Mouse (Mus musculus): ENCODE results near the gene Tmem161a. TPM values are rescaled to one million over a fixed set of nuclear protein-coding genes. Genes with fewer than 3 reads are reported as not detected.
"Not testable (repeated sequence)": the region's sequence is repeated elsewhere in the genome, so short reads cannot be mapped to it uniquely, and the experiment has no call there.

Tmem161a gene
- polyA plus RNA-seq, 1 experiment from 2014 or later: 72.0 TPM

GRCm38 (mm10) chr8:70212112-70213055 lies 40.2 kb downstream of the Tmem161a start, which contains the start of gene Slc25a42:
Gene Slc25a42 (minus strand): TSS chr8:70212305.
- under 1% methylated on average over 66 of the region's 66 CpGs for WGBS
- H3K4me1 ChIP-seq: peaks cover 24% of the 10 kb centered on the region
- peak within 1 kb of the TSS; percentile 17; the same call in 1 of the 2 replicates for H3K27ac ChIP-seq
- H3K4me3 ChIP-seq: peak within 1 kb of the TSS; percentile 69
- peak; percentile 99 for ATAC-seq (ENCODE audit: insufficient number of reproducible peaks, insufficient read depth, low FRiP score, low TSS enrichment)
- peak within 1 kb of the TSS; percentile 70 for H3K9ac ChIP-seq
- H3K27me3 ChIP-seq: 0 out of 2 replicates have a peak, but pooled peaks cover 4% of the 10 kb centered on the region
- H3K4me2 ChIP-seq (replicated peaks): peak within 1 kb of the TSS; percentile 99
- H3K9me3 ChIP-seq: no peaks in the 10 kb centered on the region
- H3K36me3 ChIP-seq: no peaks in the 10 kb centered on the region

DNA sequence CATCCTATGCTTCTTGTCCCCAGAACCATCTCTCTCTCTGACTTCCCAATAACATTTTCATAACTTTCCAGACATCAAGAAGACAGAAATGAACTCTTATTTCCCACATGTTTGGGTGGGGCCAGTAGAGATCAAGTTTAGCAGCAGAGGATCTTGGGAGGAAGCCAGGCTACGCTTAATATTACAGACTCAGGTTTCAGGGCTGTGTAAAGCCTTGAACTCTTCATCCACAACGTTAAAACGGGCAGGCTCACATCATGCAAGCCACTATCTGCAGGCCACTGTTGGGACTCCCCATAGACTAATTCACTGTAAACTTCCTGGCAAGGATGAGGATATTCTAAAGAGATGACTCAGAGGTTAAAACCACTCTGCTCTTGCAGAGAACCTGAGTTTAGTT lies 42.3 kb downstream of the Tmem161a start:
- no peak for ATAC-seq (ENCODE audit: insufficient number of reproducible peaks, insufficient read depth, low FRiP score, low TSS enrichment)
- Histone ChIP-seq H3K4me1 (peaks cover 24% of the 10 kb centered on the region), H3K9me3 (no peaks in the 10 kb centered on the region), H3K36me3 (no peaks in the 10 kb centered on the region), H3K27me3 (no peaks in the 10 kb centered on the region), H3K9ac (no peak overlapping the region), H3K27ac (no peak overlapping the region), H3K4me2 (replicated peaks) (no peak overlapping the region), H3K4me3 (no peak overlapping the region)
- WGBS: 57% methylated on average over 3 of the region's 3 CpGs

- Histone ChIP-seq H3K9me3 (no peaks in the 10 kb centered on the region), H3K4me3 (no peak overlapping the region), H3K36me3 (no peaks in the 10 kb centered on the region), H3K9ac (no peak overlapping the region), H3K4me1 (peaks cover 20% of the 10 kb centered on the region), H3K4me2 (replicated peaks) (no peak overlapping the region), H3K27me3 (no peaks in the 10 kb centered on the region), H3K27ac (no peak overlapping the region)
- 70% methylated on average over 5 of the region's 5 CpGs for WGBS
- no peak for ATAC-seq (ENCODE audit: insufficient number of reproducible peaks, insufficient read depth, low FRiP score, low TSS enrichment)
Measured at GRCm38 (mm10) chr8:70215092-70215491, 42.9 kb downstream of the Tmem161a start.

GRCm38 (mm10) chr8:70216161-70216560 lies 44.0 kb downstream of the Tmem161a start:
- not testable (repeated sequence) for H3K4me2 ChIP-seq (replicated peaks); H3K27me3 ChIP-seq; H3K27ac ChIP-seq; H3K4me3 ChIP-seq; H3K4me1 ChIP-seq; H3K9me3 ChIP-seq; H3K9ac ChIP-seq; H3K36me3 ChIP-seq; ATAC-seq (ENCODE audit: insufficient number of reproducible peaks, insufficient read depth, low FRiP score, low TSS enrichment)
- WGBS: 77% methylated on average over 3 of the region's 3 CpGs

DNA sequence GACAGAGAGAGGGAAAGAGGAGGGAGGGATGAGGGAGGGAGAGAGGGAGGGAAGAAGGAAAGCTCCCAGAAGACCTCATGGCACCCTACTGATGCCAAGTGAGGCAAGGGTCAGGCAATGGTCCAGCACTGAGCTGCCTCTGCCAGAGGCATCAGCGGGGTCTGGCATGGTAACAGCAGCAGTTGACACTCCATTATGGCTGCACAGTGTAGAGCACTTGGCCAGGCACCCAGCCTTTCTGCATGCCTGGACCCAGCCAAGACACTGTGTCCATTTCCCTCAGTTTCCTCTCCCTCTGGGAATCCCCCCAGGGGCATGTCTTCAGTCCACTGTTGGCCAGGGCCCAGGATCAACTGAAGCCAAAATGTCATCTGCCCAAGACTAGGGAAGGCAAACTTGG lies 44.4 kb downstream of the Tmem161a start:
- no peak for ATAC-seq (ENCODE audit: insufficient number of reproducible peaks, insufficient read depth, low FRiP score, low TSS enrichment)
- H3K4me3 ChIP-seq: no peak overlapping the region
- WGBS: 79% methylated on average over 1 of the region's 1 CpGs

GRCm38 (mm10) chr8:70217441-70217840 lies 45.3 kb downstream of the Tmem161a start:
- no peaks in the 10 kb centered on the region for H3K9me3 ChIP-seq
- H3K4me2 ChIP-seq (replicated peaks): no peak overlapping the region
- H3K9ac ChIP-seq: no peak overlapping the region
- no peak overlapping the region for H3K27ac ChIP-seq
- no peaks in the 10 kb centered on the region; the same call in 1 of the 2 replicates for H3K36me3 ChIP-seq
- no peaks in the 10 kb centered on the region for H3K27me3 ChIP-seq
- H3K4me3 ChIP-seq: no peak overlapping the region
- H3K4me1 ChIP-seq: 0 out of 2 replicates have a peak, but pooled peaks cover 4% of the 10 kb centered on the region
- ATAC-seq (ENCODE audit: insufficient number of reproducible peaks, insufficient read depth, low FRiP score, low TSS enrichment): no peak

More for the DNA sequence above, 44.4 kb downstream of the Tmem161a start:
- Histone ChIP-seq H3K9me3 (no peaks in the 10 kb centered on the region), H3K27ac (no peak overlapping the region), H3K36me3 (no peaks in the 10 kb centered on the region), H3K4me2 (replicated peaks) (no peak overlapping the region), H3K4me1 (0 out of 2 replicates have a peak, but pooled peaks cover 6% of the 10 kb centered on the region), H3K9ac (no peak overlapping the region), H3K27me3 (no peaks in the 10 kb centered on the region)

DNA sequence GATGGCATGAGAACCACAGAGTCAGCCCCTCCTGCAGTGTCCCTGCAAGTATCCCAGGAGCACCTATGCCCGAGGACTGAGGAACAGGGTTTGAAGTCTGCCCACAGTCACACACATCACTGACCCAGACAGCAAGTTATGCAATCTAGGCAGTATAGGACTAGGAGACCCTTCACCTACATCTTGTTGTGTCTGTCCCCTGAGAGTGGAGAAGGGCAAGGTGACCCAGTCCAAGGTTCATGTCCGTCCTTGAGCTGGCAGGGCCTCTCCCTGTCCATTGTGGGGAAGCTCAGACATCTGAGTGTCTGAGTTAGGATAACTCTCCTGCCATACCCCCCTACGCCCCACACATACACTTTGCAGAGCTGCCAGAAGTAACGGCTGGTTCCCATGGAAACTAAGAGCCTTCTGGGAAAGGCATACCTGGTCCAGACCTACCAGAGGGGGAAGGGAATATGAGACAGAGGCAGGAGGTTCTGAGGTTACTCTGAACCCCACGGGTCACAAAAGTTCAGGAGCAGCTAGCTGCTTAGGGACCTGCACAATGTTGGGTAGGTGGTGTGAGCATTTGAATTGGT lies 47.0 kb downstream of the Tmem161a start:
- Histone ChIP-seq H3K27ac (no peak overlapping the region), H3K9me3 (no peaks in the 10 kb centered on the region), H3K36me3 (peaks cover 15% of the 10 kb centered on the region), H3K27me3 (no peaks in the 10 kb centered on the region), H3K4me3 (no peak overlapping the region), H3K4me1 (no peaks in the 10 kb centered on the region), H3K4me2 (replicated peaks) (no peak overlapping the region), H3K9ac (no peak overlapping the region)
- WGBS: 58% methylated on average over 5 of the region's 5 CpGs
- no peak for ATAC-seq (ENCODE audit: insufficient number of reproducible peaks, insufficient read depth, low FRiP score, low TSS enrichment)

DNA sequence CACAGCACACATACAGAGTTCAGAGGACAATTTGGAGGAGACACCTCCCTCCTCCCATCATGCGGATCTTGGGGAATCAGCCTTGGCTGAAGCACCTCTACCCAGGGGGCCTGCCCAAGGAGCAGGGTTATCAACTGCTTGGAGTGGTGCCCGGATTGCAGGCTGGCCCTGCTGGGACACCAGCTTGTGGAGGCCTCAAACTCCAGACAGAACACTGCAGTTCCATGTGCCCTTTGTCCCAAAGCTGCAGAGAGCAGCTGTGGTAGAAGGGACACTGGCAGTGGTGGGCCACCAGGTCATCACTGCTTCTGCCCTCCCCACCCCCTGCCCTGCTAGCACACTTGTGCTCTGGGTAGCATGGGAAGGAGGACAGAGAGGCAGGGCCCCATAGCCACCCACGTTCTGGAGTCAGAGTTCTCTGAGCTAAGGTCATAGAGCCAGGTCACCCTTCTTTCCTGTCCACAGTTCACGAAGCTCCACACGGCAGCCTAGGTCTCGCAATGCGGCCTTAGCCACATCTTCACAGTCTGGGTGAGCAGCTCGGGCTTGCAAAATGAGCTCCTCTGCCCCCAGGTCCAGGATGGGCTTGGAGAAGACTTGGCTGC lies 48.2 kb downstream of the Tmem161a start:
- Histone ChIP-seq H3K9ac (no peak overlapping the region), H3K36me3 (peaks cover 25% of the 10 kb centered on the region), H3K27ac (no peak overlapping the region), H3K9me3 (no peaks in the 10 kb centered on the region), H3K4me3 (no peak overlapping the region), H3K27me3 (no peaks in the 10 kb centered on the region), H3K4me2 (replicated peaks) (no peak overlapping the region), H3K4me1 (no peaks in the 10 kb centered on the region)
- ATAC-seq (ENCODE audit: insufficient number of reproducible peaks, insufficient read depth, low FRiP score, low TSS enrichment): no peak
- 68% methylated on average over 8 of the region's 8 CpGs for WGBS

DNA sequence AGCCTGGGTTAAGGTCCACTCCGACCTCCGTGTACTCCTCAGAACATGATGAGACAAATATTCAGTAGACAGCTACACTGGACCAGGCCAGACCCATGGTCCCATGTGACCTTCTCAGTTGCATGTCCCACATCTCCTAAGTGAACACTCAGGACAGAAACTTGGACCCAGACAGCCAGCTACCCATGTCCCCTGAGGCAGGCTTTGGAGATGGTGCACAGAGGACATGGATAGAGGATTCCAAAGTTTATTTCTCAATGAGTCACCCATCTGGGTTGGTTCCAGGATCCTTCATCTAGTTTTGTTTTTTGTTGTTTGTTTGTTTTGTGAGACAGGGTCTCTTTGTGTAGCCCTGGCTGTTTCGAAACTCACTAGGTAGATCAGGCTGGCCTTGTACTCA lies 48.8 kb downstream of the Tmem161a start:
- Histone ChIP-seq H3K27me3 (no peaks in the 10 kb centered on the region), H3K27ac (no peak overlapping the region), H3K4me3 (no peak overlapping the region), H3K4me2 (replicated peaks) (no peak overlapping the region), H3K36me3 (peaks cover 25% of the 10 kb centered on the region), H3K9me3 (no peaks in the 10 kb centered on the region), H3K4me1 (no peaks in the 10 kb centered on the region), H3K9ac (no peak overlapping the region)
- 94% methylated on average over 3 of the region's 3 CpGs for WGBS
- ATAC-seq (ENCODE audit: insufficient number of reproducible peaks, insufficient read depth, low FRiP score, low TSS enrichment): no peak

- 92% methylated on average over 12 of the region's 12 CpGs for WGBS
- Histone ChIP-seq H3K4me2 (replicated peaks) (no peak overlapping the region), H3K27me3 (no peaks in the 10 kb centered on the region), H3K9me3 (no peaks in the 10 kb centered on the region), H3K27ac (no peak overlapping the region), H3K9ac (no peak overlapping the region), H3K4me1 (no peaks in the 10 kb centered on the region), H3K36me3 (peaks cover 25% of the 10 kb centered on the region), H3K4me3 (no peak overlapping the region)
- no peak for ATAC-seq (ENCODE audit: insufficient number of reproducible peaks, insufficient read depth, low FRiP score, low TSS enrichment)
Measured at GRCm38 (mm10) chr8:70222041-70222440, 49.9 kb downstream of the Tmem161a start.

GRCm38 (mm10) chr8:70223341-70223740 lies 51.2 kb downstream of the Tmem161a start:
- H3K4me3 ChIP-seq: no peak overlapping the region
- no peaks in the 10 kb centered on the region for H3K27me3 ChIP-seq
- H3K4me1 ChIP-seq: no peaks in the 10 kb centered on the region
- H3K27ac ChIP-seq: no peak overlapping the region
- no peak overlapping the region for H3K9ac ChIP-seq
- peaks cover 28% of the 10 kb centered on the region for H3K36me3 ChIP-seq
- ATAC-seq (ENCODE audit: insufficient number of reproducible peaks, insufficient read depth, low FRiP score, low TSS enrichment): no peak
- WGBS: 51% methylated on average over 6 of the region's 6 CpGs
- H3K4me2 ChIP-seq (replicated peaks): no peak overlapping the region
- H3K9me3 ChIP-seq: no peaks in the 10 kb centered on the region

Data from embryonic facial prominence, embryonic 12.5 days (tissue).